In genomic region chr5:115159165-115159564, GRCm38 (mm10) we compare ENCODE assay signal across 8 mouse cellular contexts. TPM values are rescaled to one million over a fixed set of nuclear protein-coding genes. Genes with fewer than 3 reads are reported as not detected.
DNase-seq lines count a peak whose midpoint lies in the region; ATAC-seq lines count a peak whose summit lies in the region.
"Had no signal": no experiment of that assay in that cellular context is flagged by ENCODE, and none has a peak within 500 bp of the region (broad histone marks: within the 10 kb centered on the region; RNA-seq: fewer than 3 reads in every experiment).

No protein-coding gene starts in this region.

- H3K27me3 ChIP-seq in megakaryocyte, embryonic 14.5 days (replicated peaks): no peaks in the 10 kb centered on the region
- no peaks in the 10 kb centered on the region for H3K27me3 ChIP-seq in forebrain, embryonic 15.5 days
- no peaks in the 10 kb centered on the region for H3K27me3 ChIP-seq in liver, embryonic 12.5 days (replicated peaks)

- peak overlapping the region; percentile 97 for H3K27ac ChIP-seq in forebrain, embryonic 15.5 days (replicated peaks)
- peak overlapping the region; percentile 89 for H3K27ac ChIP-seq in liver, embryonic 12.5 days

- WGBS in forebrain, embryonic 15.5 days: 28% methylated on average over 12 of the region's 12 CpGs
- 36% methylated on average over 12 of the region's 12 CpGs for WGBS in liver, embryonic 12.5 days (ENCODE audit: insufficient replicate concordance)

- H3K9ac ChIP-seq in forebrain, embryonic 15.5 days (replicated peaks): peak overlapping the region; percentile 93
- H3K9ac ChIP-seq in liver, embryonic 12.5 days: peak overlapping the region; percentile 94

- DNase-seq in frontal cortex, postnatal 25 days (ENCODE audit: low spot score in 2 of 2): no peak
- no peak for DNase-seq in adrenal gland, postnatal 25 days
- no peak for DNase-seq in layer of hippocampus, adult 9-11 months

- H3K36me3 ChIP-seq in megakaryocyte, embryonic 14.5 days (replicated peaks; ENCODE audit: low read length): peaks cover 7% of the 10 kb centered on the region
- H3K36me3 ChIP-seq in forebrain, embryonic 15.5 days: no peaks in the 10 kb centered on the region
- H3K36me3 ChIP-seq in liver, embryonic 12.5 days: no peaks in the 10 kb centered on the region

- H3K4me1 ChIP-seq in megakaryocyte, embryonic 14.5 days: peaks cover 70% of the 10 kb centered on the region
- peaks cover 39% of the 10 kb centered on the region for H3K4me1 ChIP-seq in forebrain, embryonic 15.5 days
- peaks cover 77% of the 10 kb centered on the region for H3K4me1 ChIP-seq in liver, embryonic 12.5 days

- no peaks in the 10 kb centered on the region for H3K9me3 ChIP-seq in megakaryocyte, embryonic 14.5 days
- no peaks in the 10 kb centered on the region for H3K9me3 ChIP-seq in forebrain, embryonic 15.5 days
- H3K9me3 ChIP-seq in liver, embryonic 12.5 days (replicated peaks): no peaks in the 10 kb centered on the region

- peak overlapping the region; percentile 97 for H3K4me3 ChIP-seq in megakaryocyte, embryonic 14.5 days (replicated peaks)
- H3K4me3 ChIP-seq in forebrain, embryonic 15.5 days: peak overlapping the region; percentile 83
- H3K4me3 ChIP-seq in liver, embryonic 12.5 days: peak overlapping the region; percentile 92

- ATAC-seq in megakaryocyte, adult 5-6 weeks (ENCODE audit: poor library complexity, severe bottlenecking): no peak
- ATAC-seq in forebrain, embryonic 15.5 days (replicated peaks): no peak
- no peak for ATAC-seq in liver, embryonic 12.5 days

- H3K4me2 ChIP-seq in forebrain, embryonic 15.5 days (replicated peaks): peak overlapping the region; percentile 93
- H3K4me2 ChIP-seq in liver, embryonic 12.5 days: peak overlapping the region; percentile 99

RNA-seq across cellular contexts. Expression of gene Mlec, which starts 1.2 kb away (rescaled TPM):
- polyA plus RNA-seq in megakaryocyte, embryonic 14.5 days (2012; ENCODE audit: insufficient read depth, low replicate concordance): 69.9 and 84.4 TPM in 2 replicates
- total RNA-seq in megakaryocyte, adult 5-6 weeks (2015): 76.4 and 97.7 TPM in 2 replicates
- total RNA-seq in megakaryocyte, adult 5-6 weeks (2017): 117 and 118 TPM in 2 replicates
- 22.7 and 27.7 TPM in 2 replicates for polyA plus RNA-seq in forebrain, embryonic 15.5 days (2015; fragmentation: Nextera tagmentation; extraction: Ambion mirVana)
- 46.8 and 49.2 TPM in 2 replicates for polyA plus RNA-seq in liver, embryonic 12.5 days (2016; fragmentation: Nextera tagmentation; extraction: Ambion mirVana)
- 139 and 194 TPM in 2 replicates for total RNA-seq in adrenal gland, postnatal 25 days (2021)

RNA-seq across cellular contexts. Expression of gene Unc119b, which starts 24.4 kb away (rescaled TPM):
- polyA plus RNA-seq in megakaryocyte, embryonic 14.5 days (2012; ENCODE audit: insufficient read depth, low replicate concordance): 13.4 and 25.4 TPM in 2 replicates
- total RNA-seq in megakaryocyte, adult 5-6 weeks (2015): 12.5 and 14.0 TPM in 2 replicates
- 13.3 and 19.9 TPM in 2 replicates for total RNA-seq in megakaryocyte, adult 5-6 weeks (2017)
- 44.4 and 46.2 TPM in 2 replicates for polyA plus RNA-seq in forebrain, embryonic 15.5 days (2015; fragmentation: Nextera tagmentation; extraction: Ambion mirVana)
- polyA plus RNA-seq in liver, embryonic 12.5 days (2016; fragmentation: Nextera tagmentation; extraction: Ambion mirVana): 16.1 and 17.6 TPM in 2 replicates
- 36.2 and 41.3 TPM in 2 replicates for total RNA-seq in adrenal gland, postnatal 25 days (2021)

RNA-seq across cellular contexts. Expression of gene Cabp1, which starts 35.0 kb away (rescaled TPM):
- 1.7 TPM in 1 of 2 replicates, not detected in the other for polyA plus RNA-seq in megakaryocyte, embryonic 14.5 days (2012; ENCODE audit: insufficient read depth, low replicate concordance)
- not detected in 2 replicates for total RNA-seq in megakaryocyte, adult 5-6 weeks (2015)
- total RNA-seq in megakaryocyte, adult 5-6 weeks (2017): not detected in 2 replicates
- polyA plus RNA-seq in forebrain, embryonic 15.5 days (2015; fragmentation: Nextera tagmentation; extraction: Ambion mirVana): 9.2 and 9.8 TPM in 2 replicates
- 0.20 and 0.36 TPM in 2 replicates for polyA plus RNA-seq in liver, embryonic 12.5 days (2016; fragmentation: Nextera tagmentation; extraction: Ambion mirVana)
- 36.4 and 44.4 TPM in 2 replicates for total RNA-seq in adrenal gland, postnatal 25 days (2021)
- polyA plus RNA-seq: inflammation-experienced regulatory T-cells, adult 6 months had no signal

RNA-seq across cellular contexts. Expression of gene Acads, which starts 40.0 kb away (rescaled TPM):
- 34.8 and 43.5 TPM in 2 replicates for polyA plus RNA-seq in megakaryocyte, embryonic 14.5 days (2012; ENCODE audit: insufficient read depth, low replicate concordance)
- total RNA-seq in megakaryocyte, adult 5-6 weeks (2015): 13.5 and 15.2 TPM in 2 replicates
- total RNA-seq in megakaryocyte, adult 5-6 weeks (2017): 13.0 and 17.4 TPM in 2 replicates
- polyA plus RNA-seq in forebrain, embryonic 15.5 days (2015; fragmentation: Nextera tagmentation; extraction: Ambion mirVana): 22.3 and 24.1 TPM in 2 replicates
- polyA plus RNA-seq in liver, embryonic 12.5 days (2016; fragmentation: Nextera tagmentation; extraction: Ambion mirVana): 43.9 and 51.1 TPM in 2 replicates
- total RNA-seq in adrenal gland, postnatal 25 days (2021): 181 and 197 TPM in 2 replicates
